Mouse (Mus musculus) heart, postnatal 0 days (tissue): Measurements from ENCODE around the gene Bola3.

ENCODE experiments used
- CTCF ChIP-seq: IDR thresholded peaks from 2 replicates; pipeline ENCODE4 v1.5.1; 2016; ENCODE audit warnings: antibody characterized with exemption, control low read depth, low read depth
- EP300 ChIP-seq: IDR thresholded peaks from 2 replicates; pipeline ENCODE4 v1.6.1; 2016; ENCODE audit warnings: antibody characterized with exemption, low read depth

DNA sequence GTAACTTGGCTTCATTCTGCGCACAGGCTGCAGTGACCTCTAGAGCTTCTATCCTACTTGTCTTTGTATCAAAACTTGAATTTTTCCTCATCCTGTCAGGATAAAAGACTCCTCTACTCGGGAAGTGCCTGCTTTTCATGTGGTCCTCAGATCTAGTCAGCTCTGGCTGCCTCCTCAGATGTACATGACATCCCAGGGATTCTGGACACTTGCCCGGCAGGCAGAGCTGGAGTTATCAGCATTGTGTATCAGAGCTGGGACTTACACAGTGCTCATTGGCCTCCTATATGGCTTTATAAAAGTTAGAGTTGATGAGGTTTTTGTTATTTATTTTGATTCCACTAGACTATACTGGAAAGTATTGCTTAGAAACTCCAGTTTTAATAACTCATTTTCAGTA lies 7.6 kb upstream of the Bola3 start:
- TF ChIP-seq CTCF (no peak), EP300 (no peak)
